Mouse (Mus musculus) C2C12 (cell line): ENCODE results near the gene Crtc1. TPM values are rescaled to one million over a fixed set of nuclear protein-coding genes. Genes with fewer than 3 reads are reported as not detected.

Source experiments
- H3K27me3 ChIP-seq: one replicate; pipeline ENCODE4 v1.6.1; 2011; ENCODE audit not compliant: control insufficient read depth, insufficient read depth, insufficient read length
- H3K36me3 ChIP-seq: one replicate; pipeline ENCODE4 v1.6.1; 2011; ENCODE audit not compliant: control insufficient read depth, insufficient read depth
- H3K4me3 ChIP-seq: one replicate; pipeline ENCODE4 v1.5.1; 2011; ENCODE audit warnings: mild to moderate bottlenecking, control low read depth; ENCODE audit not compliant: poor library complexity, insufficient read depth, severe bottlenecking
- H3K79me2 ChIP-seq: one replicate; pipeline ENCODE4 v1.6.1; 2011; ENCODE audit not compliant: control insufficient read depth, insufficient read depth
- H3K79me3 ChIP-seq: one replicate; pipeline ENCODE4 v1.6.1; 2011; ENCODE audit warnings: low read depth, control low read depth
- H3ac ChIP-seq: one replicate; pipeline ENCODE3; 2011; ENCODE audit warnings: low read depth; ENCODE audit not compliant: control insufficient read depth, insufficient read length
- CEBPB ChIP-seq: IDR thresholded peaks from one replicate; pipeline ENCODE4 v1.6.1; 2011; ENCODE audit warnings: low read depth, mild to moderate bottlenecking, control low read depth, moderate library complexity
- CTCF ChIP-seq: IDR thresholded peaks from one replicate; pipeline ENCODE4 v1.5.1; 2011; ENCODE audit not compliant: control insufficient read depth, insufficient read depth, insufficient read length
- FOSL1 ChIP-seq: IDR thresholded peaks from one replicate; pipeline ENCODE4 v1.8.0; 2011; ENCODE audit warnings: mild to moderate bottlenecking, low read length; ENCODE audit not compliant: poor library complexity, insufficient read depth, severe bottlenecking
- MAX ChIP-seq: IDR thresholded peaks from one replicate; pipeline ENCODE4 v1.6.1; 2011; ENCODE audit warnings: mild to moderate bottlenecking, control low read depth
- MYOD1 ChIP-seq: IDR thresholded peaks from one replicate; pipeline ENCODE4 v1.6.1; 2011; ENCODE audit warnings: low read depth; ENCODE audit not compliant: control insufficient read depth, insufficient read length
- MYOG ChIP-seq: IDR thresholded peaks from one replicate; pipeline ENCODE4 v1.6.1; 2011; ENCODE audit not compliant: control insufficient read depth, insufficient read length; ENCODE audit errors: extremely low read depth
- USF1 ChIP-seq: IDR thresholded peaks from one replicate; pipeline ENCODE4 v1.6.1; 2011; ENCODE audit warnings: low read depth, mild to moderate bottlenecking, control low read depth, moderate library complexity
- polyA plus RNA-seq: library from polyadenylated mRNA; unstranded; fragments of >200 nt; fragmentation: generic; extraction: Trizol; gene quantifications from one replicate; pipeline ENCODE4 v1.2.1, GENCODE M21; 2012; ENCODE audit warnings: missing spikeins

The Crtc1 gene
- polyA plus RNA-seq, 1 experiment, result 11.7 TPM

- H3K79me3 ChIP-seq, result peaks cover 2% of the 10 kb centered on the region
- no peak for TF ChIP-seq MAX
- TF ChIP-seq MYOG, result no peak
- TF ChIP-seq USF1, result no peak
- TF ChIP-seq FOSL1, result no peak
- no peak for TF ChIP-seq CEBPB
- TF ChIP-seq CTCF, result no peak
- TF ChIP-seq MYOD1, result no peak
- H3K27me3 ChIP-seq, result no peaks in the 10 kb centered on the region
- H3K4me3 ChIP-seq, result no peak overlapping the region
- H3ac ChIP-seq, result no peak overlapping the region
- H3K79me2 ChIP-seq, result peaks cover 8% of the 10 kb centered on the region
- H3K36me3 ChIP-seq, result peaks cover 5% of the 10 kb centered on the region
Measured at GRCm38 (mm10) chr8:70410281-70410680, 29.1 kb downstream of the Crtc1 start.

DNA sequence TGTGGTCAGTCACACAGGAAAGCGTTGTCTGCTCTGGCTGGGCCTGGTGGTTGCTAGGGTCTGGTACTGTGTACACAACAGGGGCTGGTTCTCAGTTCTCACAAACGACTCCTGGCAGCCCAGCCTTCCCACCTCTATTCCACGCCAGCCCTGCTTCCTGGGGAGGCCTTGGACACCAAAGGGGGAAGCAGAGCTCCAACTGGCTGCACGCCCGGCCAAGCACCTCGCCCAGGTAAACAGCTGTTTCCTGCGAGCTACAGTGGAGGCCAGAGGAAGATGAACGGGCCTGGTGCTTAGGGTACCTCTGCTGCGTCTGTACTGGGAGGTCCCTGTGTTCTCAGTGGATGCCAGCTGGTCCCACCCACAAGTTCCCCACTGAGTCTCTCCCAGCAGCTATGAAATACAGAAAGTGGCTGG, 29.9 kb downstream of the Crtc1 start:
- Histone ChIP-seq H3K79me3 (peaks cover 2% of the 10 kb centered on the region), H3K79me2 (peaks cover 7% of the 10 kb centered on the region), H3ac (no peak overlapping the region), H3K4me3 (no peak overlapping the region), H3K27me3 (no peaks in the 10 kb centered on the region), H3K36me3 (peaks cover 7% of the 10 kb centered on the region)
- TF ChIP-seq MYOG (no peak), MYOD1 (no peak), FOSL1 (no peak), CTCF (no peak), MAX (no peak)

GRCm38 (mm10) chr8:70409019-70409418, 30.4 kb downstream of the Crtc1 start:
- TF ChIP-seq MYOG (no peak), MYOD1 (no peak), CTCF (no peak), CEBPB (no peak), FOSL1 (no peak), USF1 (no peak), MAX (no peak)
- Histone ChIP-seq H3K36me3 (peaks cover 8% of the 10 kb centered on the region), H3K27me3 (no peaks in the 10 kb centered on the region), H3K79me3 (peaks cover 2% of the 10 kb centered on the region), H3ac (no peak overlapping the region), H3K4me3 (no peak overlapping the region), H3K79me2 (peaks cover 5% of the 10 kb centered on the region)

GRCm38 (mm10) chr8:70408301-70408700, 31.1 kb downstream of the Crtc1 start:
- H3K79me2 ChIP-seq, result no peaks in the 10 kb centered on the region
- no peak overlapping the region for H3ac ChIP-seq
- H3K36me3 ChIP-seq, result peaks cover 4% of the 10 kb centered on the region
- H3K4me3 ChIP-seq, result no peak overlapping the region
- peaks cover 2% of the 10 kb centered on the region for H3K79me3 ChIP-seq
- TF ChIP-seq FOSL1 (no peak), CTCF (no peak), MYOG (no peak), MYOD1 (no peak), MAX (no peak), CEBPB (no peak), USF1 (no peak)
- H3K27me3 ChIP-seq, result no peaks in the 10 kb centered on the region

DNA sequence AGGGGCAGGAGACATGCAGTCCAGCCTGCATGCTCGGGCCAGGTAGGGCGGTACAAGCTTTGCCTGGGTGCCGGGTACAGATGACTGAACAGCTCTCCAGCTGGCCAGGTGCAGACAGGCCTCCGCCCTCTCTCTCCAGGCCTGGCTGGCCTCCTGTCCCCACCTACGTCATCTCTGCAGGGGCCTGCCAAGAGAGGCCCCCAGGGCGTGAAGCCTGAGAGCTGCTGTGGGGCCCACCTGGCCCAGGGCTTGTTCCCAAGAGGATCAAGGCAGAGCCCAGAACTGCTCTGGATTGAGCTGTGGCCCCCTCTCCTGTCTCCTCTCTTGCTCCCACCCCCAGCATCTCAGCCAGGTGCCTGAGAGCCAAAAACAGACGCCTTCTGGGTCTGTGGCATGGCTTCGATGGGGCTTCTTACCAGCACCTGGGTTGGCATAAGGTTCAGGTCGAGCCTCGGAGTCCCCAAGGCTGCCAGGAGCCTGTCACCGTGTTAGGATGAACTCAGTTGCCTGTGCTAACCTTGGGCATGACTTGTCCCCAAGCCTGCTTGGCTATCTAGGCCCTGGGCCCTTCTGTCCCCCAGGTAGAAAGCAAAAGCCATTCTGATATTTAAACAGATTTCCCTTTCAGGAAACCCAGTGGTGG, 32.8 kb downstream of the Crtc1 start:
- Histone ChIP-seq H3K4me3 (no peak overlapping the region), H3K79me2 (no peaks in the 10 kb centered on the region), H3K79me3 (no peaks in the 10 kb centered on the region), H3K36me3 (peaks cover 4% of the 10 kb centered on the region), H3ac (no peak overlapping the region), H3K27me3 (no peaks in the 10 kb centered on the region)
- TF ChIP-seq FOSL1, result no peak
- TF ChIP-seq USF1, result no peak
- TF ChIP-seq MYOD1, result no peak

DNA sequence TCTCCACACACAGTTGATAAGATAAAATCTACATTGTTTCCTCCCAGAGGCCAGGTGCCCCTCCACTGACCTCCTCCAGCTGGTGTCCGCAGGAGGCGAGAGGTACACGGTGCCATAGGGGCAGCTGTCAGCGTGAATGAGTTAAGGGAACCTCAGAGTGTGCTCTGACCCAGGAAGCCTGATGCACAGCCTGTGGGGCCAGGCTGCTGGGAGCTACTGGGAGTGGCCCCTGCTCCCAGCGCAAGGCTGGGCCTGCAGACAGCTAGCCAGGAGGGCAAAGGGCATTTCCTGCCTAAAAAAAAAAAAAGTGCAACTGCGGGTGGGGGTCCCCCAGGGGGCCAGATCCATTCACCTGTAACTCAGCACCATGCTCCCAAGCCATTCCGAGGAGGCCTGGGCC, 34.2 kb downstream of the Crtc1 start:
- Histone ChIP-seq H3K36me3 (peaks cover 4% of the 10 kb centered on the region), H3K79me3 (no peaks in the 10 kb centered on the region), H3K79me2 (no peaks in the 10 kb centered on the region), H3K27me3 (no peaks in the 10 kb centered on the region), H3ac (no peak overlapping the region), H3K4me3 (no peak overlapping the region)
- TF ChIP-seq USF1 (no peak), CEBPB (no peak), MYOD1 (no peak), MAX (no peak), CTCF (no peak), MYOG (no peak), FOSL1 (no peak)
